Mouse (Mus musculus) megakaryocyte, embryonic 14.5 days (primary cell): ENCODE data around the gene Olfr707.

Experiments
- FLI1 ChIP-seq: IDR thresholded peaks from 2 replicates; pipeline ENCODE4 v1.6.1; 2012; ENCODE audit warnings: low read length, inconsistent platforms, mixed read lengths
- GATA1 ChIP-seq: IDR thresholded peaks from 3 replicates; pipeline ENCODE4 v1.6.1; 2012; ENCODE audit warnings: mixed read lengths, low read length, inconsistent platforms, borderline replicate concordance

- TF ChIP-seq GATA1, result no peak
- TF ChIP-seq FLI1, result no peak
Measured at GRCm38 (mm10) chr7:106862885-106863284, 38.2 kb downstream of the Olfr707 start, which contains the start of gene Olfr704.
